Mouse (Mus musculus) heart, adult 11 months (tissue): ENCODE measurements around the gene Tiam2.

Source experiments
- DNase-seq: peaks from one replicate; pipeline ENCODE4 v3.0.0; 2022

Gene Tiam2

GRCm38 (mm10) chr17:3326148-3326902, at the start of gene Tiam2:
TSS of gene Tiam2 (plus strand) at chr17:3326573.
- DNase-seq = peak; percentile 92

DNA sequence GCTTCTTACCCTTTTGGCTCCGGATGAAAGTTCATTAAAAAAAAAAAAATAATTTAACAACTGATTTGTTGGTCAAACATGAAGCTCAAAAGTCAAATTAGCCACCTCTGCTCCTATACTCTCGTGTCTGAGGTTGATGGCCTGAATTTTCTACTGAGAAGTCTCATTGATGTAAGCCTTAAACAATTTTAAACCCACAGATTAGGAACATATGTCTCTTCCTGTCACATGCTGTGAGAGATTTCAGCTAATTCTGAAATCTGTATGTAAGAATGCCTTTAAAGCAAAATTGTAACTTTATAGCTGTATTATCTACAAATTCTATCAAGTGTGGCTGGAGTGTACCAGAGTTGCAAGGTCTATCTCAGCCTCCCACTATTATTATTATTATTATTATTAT, 46.1 kb upstream of the Tiam2 start:
- no peak for DNase-seq

DNA sequence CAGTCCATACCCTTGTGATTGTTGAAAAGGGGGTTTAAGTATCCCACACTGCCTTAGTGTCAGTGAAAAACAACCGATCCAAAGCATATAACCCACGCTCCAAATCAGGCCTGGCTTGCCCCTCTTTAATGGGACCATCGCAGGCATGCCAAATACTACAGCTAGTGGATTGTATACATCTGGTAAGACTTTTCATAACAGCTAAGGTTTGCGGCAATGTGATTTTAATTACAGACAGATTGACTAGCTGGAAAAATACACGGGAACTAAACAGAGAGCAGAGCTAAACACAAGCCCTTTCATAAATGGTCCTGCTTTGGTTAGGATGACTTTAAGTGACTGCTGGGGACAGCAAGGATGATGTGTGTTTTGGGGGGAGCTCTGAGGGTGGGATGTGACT, 44.4 kb upstream of the Tiam2 start:
- DNase-seq = no peak

DNA sequence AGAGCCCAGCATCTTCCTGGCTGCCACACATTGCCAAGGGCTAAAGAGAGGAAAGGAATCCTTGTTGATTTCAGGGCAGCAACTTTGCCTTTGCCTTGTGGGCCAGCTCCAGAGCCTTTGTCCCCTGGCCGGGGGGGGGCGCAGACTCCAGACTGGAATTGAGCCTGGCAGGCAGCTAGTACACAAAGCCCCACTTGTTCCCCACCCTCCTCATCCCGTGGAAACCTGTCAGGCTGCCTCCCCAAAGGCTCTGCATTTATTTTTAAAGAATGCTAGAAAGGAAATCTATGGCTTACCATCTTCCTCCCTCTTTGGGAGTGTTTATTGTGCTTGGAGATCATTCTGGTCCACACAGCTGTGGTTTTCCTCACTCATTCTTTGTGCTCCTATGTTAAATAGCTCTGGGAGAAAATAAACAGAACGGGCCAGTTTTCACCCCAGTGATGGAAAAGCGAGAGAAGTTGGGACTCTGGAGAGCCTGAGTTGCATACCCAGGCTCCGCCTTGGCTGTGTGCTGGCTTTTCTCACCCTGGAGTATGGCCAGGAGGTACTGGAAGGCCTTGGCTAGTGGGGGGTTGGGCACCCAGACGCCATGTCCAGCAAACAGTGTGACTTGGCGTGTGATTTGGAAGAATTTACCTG, 41.2 kb upstream of the Tiam2 start:
- no peak for DNase-seq

DNA sequence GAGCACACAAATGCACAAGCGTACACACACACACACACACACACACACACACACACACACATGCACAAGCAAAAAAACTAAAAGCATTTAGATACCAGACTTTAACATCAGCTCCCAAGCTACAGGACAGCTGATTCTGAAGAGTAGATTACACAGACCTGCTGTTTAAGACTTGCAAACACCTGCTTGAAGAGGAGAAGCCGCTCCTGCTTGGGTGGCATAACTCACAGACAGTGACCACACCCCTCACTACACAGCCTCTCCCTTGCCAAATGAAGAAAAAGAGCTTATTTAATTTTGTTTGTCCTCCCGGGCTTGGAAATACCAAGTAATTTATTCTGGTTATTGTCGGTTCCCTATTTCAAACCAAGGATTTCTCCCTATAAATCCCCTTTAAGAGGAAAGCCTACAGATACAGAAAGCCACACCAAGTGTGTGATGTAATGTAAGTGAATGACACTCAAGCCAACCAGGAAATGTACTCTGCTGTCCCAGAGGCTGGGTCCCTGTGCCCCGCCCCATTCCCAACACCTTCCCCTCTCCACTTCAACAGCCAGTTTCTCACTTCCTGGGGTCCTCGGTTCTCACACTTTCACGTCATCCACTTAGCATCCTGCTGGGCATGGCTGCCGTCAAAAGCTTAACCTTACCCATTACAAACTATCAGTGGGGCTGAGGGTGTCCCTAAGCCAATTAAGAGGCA, 40.1 kb upstream of the Tiam2 start:
- no peak for DNase-seq

GRCm38 (mm10) chr17:3288341-3288740, 38.0 kb upstream of the Tiam2 start:
- no peak for DNase-seq

DNA sequence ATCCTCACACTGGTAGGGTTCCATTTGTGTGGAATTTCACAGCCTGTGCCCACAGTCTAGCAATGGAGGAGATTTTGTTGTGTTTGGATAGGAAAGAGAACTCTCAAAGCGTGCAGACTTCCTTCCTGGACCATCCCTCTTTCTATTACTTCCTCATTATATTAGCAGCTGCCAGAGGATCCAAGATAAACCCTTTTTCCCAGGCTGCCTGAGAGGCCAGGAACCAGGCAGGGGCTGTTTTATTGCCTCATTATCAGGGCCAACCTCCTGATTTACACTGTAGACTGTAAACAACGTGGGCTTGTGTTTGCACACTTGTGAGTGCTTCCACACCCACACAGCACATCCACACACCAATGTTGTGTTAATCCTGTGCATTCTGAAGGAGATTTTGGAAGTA, 31.3 kb upstream of the Tiam2 start:
- DNase-seq = no peak

DNA sequence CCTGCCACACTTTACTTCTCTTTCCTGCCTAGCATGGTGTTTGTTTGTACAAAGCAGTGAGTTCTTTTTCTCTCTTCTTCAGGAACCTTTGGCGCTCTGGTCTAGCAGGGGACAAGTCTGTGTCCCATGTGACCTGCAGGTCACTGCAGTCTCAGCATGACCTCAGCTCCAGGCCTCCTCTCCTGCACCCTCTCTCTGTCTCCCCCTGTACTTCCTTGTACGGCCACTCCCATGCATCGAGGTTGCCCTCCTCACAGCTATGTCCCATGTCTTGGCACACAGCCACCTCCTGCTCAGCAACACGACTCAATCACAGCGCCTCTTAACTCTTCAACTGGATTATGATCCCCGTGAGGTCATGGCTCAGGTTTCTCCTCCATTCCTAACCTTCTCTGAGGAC, 26.9 kb upstream of the Tiam2 start:
- no peak for DNase-seq

DNA sequence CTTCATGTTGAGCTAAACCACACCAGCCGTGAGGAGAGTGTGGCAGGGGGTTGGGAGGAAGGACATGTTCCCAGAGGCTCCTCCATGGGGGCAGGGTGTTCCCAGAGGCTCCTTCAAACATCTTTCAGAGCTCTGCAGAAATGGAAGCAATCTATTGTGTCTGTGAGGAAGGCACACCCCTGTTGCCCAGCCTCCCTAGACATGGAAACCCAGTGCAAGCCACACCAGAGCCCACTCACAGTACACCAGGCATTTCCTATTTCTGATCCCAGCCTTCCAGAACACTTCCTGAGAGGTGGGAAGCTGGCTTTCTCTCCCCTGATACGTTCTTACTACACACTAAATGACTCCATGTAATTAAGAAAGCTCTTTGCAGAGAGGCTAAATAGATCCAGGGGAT, 20.4 kb upstream of the Tiam2 start:
- peak; percentile 97 for DNase-seq

GRCm38 (mm10) chr17:3313711-3314624, 12.4 kb upstream of the Tiam2 start:
- peak; percentile 98 for DNase-seq

DNA sequence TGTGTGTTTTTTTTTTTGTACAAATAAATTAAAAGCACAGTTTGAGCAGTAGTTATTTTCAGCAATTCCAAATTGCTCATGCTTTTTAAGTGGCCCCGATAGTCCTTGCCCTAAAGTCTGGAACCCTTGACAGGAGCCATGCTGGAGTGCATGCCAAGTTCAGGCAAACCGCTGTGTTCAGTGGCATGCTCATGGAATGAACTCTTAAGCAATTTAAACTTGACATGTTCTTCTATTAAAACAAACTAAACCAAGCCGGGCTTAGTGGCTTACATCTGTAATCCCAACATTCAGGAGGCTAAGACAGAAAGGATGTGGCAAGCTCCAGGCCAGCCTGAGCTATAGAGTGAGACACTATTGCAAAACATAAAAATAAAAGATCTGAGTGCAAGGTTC, 11.8 kb upstream of the Tiam2 start:
- peak; percentile 78 for DNase-seq

- peak; percentile 71 for DNase-seq
These were observed 10.8 kb upstream of the Tiam2 start for GRCm38 (mm10) chr17:3315581-3315980.

DNA sequence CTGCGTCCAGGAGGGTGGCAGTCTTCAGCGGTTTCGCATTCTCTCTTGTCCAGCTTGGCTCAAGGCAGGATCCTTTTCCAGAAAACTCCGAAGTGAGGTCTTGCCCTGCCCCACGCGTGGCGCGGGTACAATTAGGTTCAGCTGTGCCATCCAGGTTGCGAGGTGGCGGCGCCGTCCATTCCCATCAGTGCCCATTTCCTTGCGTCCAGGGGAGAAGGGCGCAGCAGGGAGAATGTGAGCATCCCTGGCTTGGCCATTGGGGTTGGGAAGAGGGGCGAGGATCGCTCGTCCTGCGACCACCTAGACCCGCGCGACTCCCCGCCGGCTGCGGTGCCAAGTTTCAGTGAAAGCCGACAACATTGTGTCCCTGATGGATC, 518 bp downstream of the Tiam2 start:
- no peak for DNase-seq

GRCm38 (mm10) chr17:3327335-3327734, 962 bp downstream of the Tiam2 start:
- no peak for DNase-seq

- peak; percentile 28 for DNase-seq
These were observed 2.4 kb downstream of the Tiam2 start for GRCm38 (mm10) chr17:3328820-3329219.

- DNase-seq = peak; percentile 3
These were observed 3.1 kb downstream of the Tiam2 start for GRCm38 (mm10) chr17:3329429-3329828.

- DNase-seq = peak; percentile 95
These were observed 5.5 kb downstream of the Tiam2 start for GRCm38 (mm10) chr17:3331721-3332461.

GRCm38 (mm10) chr17:3336161-3336739, 9.9 kb downstream of the Tiam2 start:
- peak; percentile 73 for DNase-seq

DNA sequence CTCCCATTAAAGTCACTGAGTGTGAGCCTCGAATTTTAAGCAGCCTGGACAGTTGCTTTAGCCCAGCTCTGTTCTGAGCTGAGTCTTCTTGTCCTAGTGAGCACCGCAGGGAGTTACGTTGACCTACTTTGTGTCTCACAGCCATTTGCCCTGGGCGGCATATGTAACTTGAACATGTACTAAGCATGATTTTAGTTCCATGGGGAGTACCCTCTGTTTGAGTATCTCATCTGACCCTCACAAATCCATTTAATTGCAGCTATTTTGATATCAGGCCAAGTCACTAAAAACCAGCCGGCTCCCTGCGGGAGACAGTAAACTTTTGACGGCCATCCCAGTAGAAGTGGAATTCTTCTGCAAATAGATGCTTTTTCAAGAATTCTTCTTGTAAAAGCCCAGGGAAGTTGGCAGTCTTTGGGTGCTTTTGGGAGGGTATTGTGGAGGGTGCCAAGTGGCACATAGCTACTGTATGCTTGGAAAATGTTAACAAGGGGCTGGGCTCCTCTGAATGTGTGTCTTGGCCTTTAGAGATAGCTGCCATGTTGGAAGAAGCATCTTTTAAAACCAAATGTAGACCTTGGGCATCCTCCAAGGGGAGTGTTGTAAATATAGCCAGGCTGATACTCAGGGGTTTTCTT, 10.6 kb downstream of the Tiam2 start:
- peak; percentile 61 for DNase-seq

DNA sequence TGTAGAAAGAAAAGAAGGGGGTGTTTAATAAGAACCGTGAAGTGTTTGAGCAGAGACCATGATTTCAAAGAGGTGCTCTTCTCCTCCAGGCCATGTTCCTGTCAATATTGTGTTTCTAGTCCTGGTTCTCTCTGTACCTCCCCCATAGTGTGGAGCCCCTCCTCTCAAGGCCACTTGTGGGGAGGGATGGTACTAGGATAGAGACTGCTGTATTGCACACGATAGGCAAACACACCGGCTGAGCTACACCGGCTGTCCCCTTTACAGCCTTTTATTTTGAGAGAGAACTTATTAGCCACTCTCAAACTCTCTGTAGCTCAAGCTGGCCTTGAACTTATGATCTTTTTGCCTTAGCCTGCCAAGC, 11.1 kb downstream of the Tiam2 start:
- peak; percentile 42 for DNase-seq

DNA sequence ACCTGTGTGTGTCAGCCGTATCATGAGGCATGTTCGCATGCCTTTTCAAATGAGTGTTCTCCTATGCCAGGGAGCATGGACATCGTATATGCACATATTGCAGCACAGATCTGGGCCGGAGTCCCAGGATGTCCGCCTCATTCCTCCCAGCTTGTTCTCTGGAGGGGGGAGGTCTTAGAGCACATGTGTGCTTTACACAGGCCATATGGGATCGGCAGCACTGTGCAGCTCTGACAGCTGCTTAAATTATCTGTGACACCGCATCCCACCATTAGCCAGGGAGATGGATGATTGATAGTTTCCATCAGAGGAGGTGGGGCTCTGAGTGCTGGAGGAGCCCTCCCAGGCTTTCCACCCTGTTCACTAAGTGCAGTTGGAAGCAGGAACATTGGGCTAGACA, 12.4 kb downstream of the Tiam2 start:
- peak; percentile 71 for DNase-seq
